Mouse (Mus musculus) natural killer cell, adult 2 months (primary cell): ENCODE results near the gene Dhcr24.

Experiments used
- DNase-seq, 2 experiments: peaks; one replicate each; pipeline ENCODE4 v3.0.0; 2022; ENCODE audit warnings: low spot score in 2 of 2

Dhcr24 gene

GRCm38 (mm10) chr4:106560846-106561781, at the start of gene Dhcr24:
Gene Dhcr24, plus strand, starts transcription at chr4:106561038.
- peak; percentile 27 to 58 for DNase-seq

DNA sequence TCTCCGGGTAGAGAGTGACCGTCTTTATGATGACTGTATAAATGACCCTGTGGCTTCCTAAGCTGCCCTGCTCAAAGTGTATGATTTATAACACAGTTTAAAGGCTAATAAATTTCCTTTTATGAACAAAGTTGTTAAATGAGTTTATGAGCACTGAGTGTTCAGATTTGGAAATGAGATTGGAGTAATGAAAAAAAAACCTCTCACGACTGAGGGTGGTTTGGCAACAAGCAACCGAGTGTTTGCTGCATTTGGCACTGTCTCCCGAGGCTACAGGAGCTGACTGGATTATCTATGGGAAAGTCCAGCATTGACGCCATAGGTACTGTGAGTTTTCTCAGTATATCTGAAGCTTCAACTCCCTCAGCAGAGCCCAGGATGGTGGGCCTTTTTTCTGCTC, 46.2 kb upstream of the Dhcr24 start:
- DNase-seq = no peak

- DNase-seq = no peak
Measured at GRCm38 (mm10) chr4:106522547-106522946, 38.3 kb upstream of the Dhcr24 start.

DNA sequence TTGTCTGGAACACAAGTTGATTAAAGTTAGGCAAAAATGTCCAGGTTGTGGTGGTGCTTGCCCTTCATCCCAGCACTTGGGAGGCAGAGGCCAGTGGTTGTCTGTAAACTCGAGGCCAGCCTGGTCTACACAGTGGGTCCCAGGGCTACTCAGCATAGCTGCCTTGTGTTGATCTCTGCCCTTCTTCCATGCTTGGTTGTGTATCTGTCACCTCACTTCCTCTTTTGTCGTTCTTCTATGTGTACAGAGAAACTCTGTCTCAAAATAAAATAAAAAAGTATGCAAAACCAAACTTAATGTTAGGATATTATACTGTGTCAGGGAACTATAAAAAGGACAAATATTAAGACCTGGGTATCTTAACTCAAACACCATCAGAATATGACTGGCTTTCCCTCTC, 36.7 kb upstream of the Dhcr24 start:
- no peak for DNase-seq

- no peak for DNase-seq
Measured at GRCm38 (mm10) chr4:106525001-106525400, 35.8 kb upstream of the Dhcr24 start.

DNA sequence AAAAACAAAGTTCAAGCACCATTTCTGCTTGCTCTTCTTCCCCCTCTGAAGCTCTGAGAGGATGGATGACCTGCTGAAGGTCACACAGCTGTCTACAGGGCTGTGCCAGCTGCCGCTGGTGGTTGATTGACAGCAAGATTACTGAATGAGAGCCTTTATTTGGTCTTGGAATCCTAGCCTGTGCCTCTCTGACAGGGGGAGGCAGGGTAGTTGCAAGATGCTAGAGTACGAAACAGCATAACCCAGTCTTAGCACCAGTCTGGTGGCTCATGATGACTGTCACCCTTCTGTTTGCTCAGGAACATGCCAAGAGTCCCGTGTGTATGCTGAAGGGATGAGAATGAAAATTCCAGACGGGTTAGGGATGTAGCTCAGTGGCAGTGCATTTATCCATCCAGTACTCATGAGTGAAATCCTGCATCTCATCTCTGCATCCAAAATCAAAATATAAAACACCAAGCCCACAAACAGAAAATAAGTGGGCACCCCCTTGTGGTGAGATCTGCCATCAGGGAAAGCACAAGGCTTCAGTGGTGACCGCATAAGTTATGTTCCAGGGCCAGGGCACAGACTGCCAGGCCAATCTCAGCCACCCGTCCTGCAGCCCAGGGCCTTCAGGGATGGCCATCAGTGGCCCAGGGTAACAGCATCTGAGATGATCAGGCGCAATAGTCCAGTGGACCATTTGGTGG, 32.8 kb upstream of the Dhcr24 start:
- DNase-seq = no peak

DNA sequence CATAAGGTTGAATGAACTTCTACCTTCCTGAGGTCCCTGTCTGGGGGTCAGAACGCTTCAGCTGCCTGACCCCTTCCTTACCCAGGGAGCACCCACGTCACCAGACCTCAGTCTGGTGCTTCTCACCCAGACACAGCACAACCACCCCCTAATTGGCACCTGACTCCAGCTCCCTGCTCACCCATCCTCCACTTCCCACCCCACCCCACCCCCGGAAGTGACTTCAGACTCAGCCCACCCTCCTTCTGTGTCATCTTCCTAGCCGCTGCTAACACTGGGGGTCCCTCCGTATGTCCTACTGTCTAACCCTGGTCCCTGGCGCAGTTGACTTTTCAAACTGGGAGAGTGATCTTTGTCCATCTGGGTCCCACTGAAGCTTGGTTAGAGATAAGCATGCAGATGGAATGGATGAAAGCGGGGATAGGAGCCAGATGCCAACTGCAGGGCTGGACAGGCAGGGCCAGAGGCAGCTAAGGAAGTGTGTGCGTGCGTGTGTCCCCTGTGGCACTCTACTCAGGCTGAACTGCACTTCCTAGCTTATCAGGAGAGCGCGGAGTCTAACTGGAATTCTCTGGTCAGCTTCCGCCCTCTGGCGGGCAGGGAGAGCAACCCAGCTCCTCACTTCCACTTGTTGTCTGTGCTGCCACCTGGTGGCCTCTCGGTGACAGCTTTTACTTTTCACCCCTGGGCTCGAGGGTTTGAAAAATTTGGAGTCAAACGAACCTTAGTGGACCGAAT, 31.3 kb upstream of the Dhcr24 start:
- peak; percentile 65 to 84 for DNase-seq

DNA sequence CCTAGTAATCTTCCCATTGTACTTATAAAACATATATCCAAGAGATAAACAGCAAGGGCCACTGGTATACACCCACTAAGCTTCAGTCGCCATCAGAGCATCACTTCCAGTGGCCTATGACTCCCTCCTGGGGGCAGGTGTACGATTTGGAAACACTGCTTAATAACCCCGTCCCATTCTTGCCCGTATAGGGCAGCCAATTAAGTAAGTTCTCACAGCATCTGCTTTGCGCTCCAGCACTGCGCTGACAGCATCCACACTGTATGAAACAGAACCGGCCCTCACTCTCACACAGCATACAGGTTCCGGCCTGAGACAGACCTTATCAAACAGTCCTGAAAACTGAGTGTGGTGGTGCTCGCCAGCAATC, 30.7 kb upstream of the Dhcr24 start:
- DNase-seq = no peak

- DNase-seq = no peak
Measured at GRCm38 (mm10) chr4:106533421-106534080, 27.3 kb upstream of the Dhcr24 start.

GRCm38 (mm10) chr4:106534256-106534655, 26.6 kb upstream of the Dhcr24 start:
- DNase-seq = no peak

DNA sequence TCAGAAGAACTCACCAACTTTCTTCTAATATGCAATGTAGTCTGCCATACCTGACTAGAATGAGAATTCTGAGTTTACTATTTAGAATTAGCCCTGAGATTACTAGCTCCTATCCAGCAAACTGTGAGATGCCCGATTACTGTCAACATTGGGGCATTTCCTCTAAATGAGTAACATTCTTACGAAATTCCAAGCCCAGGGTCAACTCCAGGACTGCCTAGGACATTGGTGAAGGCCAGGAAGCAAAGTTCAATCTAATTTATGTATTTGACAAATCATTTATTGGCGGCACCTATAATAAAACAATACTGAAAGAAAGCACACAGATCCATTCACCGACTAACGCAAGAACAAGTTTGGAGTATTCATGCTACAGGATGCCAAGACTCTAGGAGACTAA, 21.1 kb upstream of the Dhcr24 start:
- no peak for DNase-seq

GRCm38 (mm10) chr4:106541491-106541890, 19.3 kb upstream of the Dhcr24 start:
- DNase-seq = no peak

GRCm38 (mm10) chr4:106542211-106542610, 18.6 kb upstream of the Dhcr24 start:
- no peak for DNase-seq

DNA sequence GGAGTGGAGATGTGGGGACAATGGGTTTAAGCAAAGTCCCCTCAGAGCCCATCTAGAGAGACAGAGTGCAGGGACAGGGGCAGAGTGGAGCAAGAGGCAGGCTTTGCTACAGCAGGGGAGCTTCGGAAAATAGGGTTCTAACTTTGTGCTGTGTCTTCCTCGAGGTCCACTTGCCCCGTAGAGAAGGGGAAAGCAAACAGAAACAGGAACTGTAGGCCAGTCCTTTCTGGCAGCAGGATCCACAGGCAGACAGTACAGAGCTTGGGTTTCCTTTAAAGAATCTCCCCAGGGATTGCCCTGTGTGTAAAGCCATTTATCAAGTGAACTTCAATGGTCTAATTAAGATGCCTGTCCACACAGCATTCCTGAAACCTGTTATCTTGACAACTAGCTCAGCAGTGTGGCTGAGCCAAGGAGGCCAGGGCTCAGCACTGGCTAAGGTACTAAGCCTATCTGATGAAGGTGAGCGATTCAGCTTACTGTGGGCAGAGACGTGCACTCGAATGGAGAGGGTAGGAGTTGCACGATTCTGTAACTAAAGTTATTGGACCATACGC, 14.9 kb upstream of the Dhcr24 start:
- DNase-seq = no peak

DNA sequence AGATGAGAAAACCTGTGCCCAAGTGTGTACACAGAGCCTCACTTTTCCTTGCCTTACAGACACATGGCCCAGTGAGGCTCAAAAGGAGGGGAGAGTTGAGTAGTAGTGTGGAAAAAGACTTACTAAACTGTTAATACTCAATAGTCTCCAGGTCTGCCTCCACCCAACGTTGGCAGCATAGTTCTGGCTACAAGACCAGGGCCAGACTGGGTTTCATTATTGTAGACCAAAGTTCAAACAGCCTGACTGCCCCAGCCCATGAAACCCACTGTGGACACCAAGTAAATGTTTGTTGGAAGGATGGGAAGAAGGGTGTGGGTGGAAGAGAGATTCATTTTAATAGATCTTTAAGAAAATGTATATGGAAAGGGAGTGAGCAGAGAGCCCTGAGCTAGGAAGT, 13.9 kb upstream of the Dhcr24 start:
- no peak for DNase-seq

GRCm38 (mm10) chr4:106548113-106548512, 12.7 kb upstream of the Dhcr24 start:
- no peak for DNase-seq

- no peak for DNase-seq
Measured at GRCm38 (mm10) chr4:106550516-106551166, 10.2 kb upstream of the Dhcr24 start.

DNA sequence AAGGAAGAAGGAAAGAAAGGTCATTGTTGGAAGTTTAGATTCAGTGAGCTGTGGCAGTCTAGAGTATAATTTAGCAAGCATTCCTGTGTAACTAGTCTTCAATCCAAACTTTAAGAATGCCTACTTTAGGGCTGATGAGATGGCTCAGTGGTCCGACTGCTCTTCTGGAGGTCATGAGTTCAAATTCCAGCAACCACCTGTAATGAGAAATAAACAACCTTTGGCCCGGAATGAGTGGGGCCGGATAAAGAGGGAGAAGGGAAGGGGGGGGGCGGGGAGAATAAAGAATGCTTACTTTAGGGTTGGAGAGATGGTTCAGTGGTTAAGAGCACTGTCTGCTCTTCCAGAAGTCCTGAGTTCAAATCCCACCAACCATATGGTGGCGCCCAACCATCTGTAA, 3.6 kb upstream of the Dhcr24 start:
- DNase-seq = no peak

DNA sequence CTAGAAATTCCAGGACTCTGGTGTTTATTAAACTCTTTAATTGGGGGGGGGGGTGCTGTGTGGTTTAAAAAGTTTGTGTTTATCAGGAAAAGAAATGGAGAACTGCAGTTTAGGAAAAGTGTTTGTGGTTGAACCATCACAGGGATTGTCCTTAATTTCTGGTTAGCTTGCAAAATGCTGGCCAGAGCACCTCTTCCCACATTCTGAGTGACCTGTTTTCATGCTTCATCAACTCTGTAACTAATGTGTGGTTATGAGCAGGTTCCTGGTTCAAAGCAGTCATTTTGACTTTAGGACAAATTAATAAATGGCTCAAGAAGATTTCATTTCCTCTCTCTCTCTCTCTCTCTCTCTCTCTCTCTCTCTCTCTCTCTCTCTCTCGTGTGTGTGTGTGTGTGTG, 2.9 kb upstream of the Dhcr24 start:
- DNase-seq = no peak

DNA sequence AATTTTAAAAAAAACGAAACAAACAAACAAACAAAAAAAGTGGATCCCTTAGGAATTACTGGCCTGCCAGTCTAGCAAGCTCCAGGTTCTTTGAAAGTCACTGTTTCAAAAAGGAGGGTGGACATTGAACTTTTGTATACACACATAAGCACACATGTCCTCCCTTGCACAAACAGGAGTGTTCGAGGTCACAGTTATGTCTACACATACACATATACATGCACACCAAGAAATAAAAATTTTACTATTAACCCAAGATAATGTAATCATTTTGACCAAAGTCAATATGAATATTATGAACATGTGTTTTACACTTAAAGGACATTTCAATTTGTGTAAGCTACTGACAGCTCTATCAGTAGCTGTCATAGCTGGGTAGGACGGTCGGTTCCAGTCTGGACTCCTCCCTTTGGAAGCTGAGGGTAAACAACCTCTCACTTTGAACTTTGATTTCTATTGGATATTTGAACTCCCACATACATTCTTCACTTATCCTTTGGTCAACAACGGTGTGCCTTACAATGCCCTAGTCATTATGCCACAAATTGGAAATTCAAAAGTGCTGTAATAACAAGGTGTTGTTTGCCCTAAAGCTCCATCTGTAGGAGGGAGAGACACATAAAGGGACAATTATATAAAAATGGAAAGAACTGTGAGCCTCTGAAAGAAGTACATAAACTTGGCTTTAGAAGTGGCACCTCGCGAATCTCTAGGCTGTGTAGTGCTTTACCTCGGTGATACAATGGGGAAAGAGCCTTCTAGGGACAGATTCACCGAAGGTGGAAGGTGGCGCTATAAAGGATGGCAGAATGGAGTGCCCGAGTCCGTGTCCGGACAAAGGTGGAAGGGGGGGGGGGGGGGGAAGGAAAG, 1.3 kb upstream of the Dhcr24 start:
- no peak for DNase-seq
